Mouse (Mus musculus): ENCODE data around the gene Kcnk13. TPM values are rescaled to one million over a fixed set of nuclear protein-coding genes. Genes with fewer than 3 reads are reported as not detected.

The Kcnk13 gene
- polyA plus RNA-seq, 1 experiment from 2014 or later: 0.23 TPM

GRCm38 (mm10) chr12:99939179-99939578, 25.1 kb upstream of the Kcnk13 start:
- Histone ChIP-seq H3K36me3 (peaks cover 42% of the 10 kb centered on the region), H3K4me3 (no peak overlapping the region), H3K9me3 (no peaks in the 10 kb centered on the region), H3K27ac (no peak overlapping the region), H3K27me3 (ENCODE audit: insufficient read depth, poor library complexity, severe bottlenecking) (no peaks in the 10 kb centered on the region), H3K4me1 (peaks cover 19% of the 10 kb centered on the region; the same call in 1 of the 2 replicates)
- DNase-seq (ENCODE audit: low spot score): no peak
- 87% methylated on average over 6 of the region's 6 CpGs for WGBS

DNA sequence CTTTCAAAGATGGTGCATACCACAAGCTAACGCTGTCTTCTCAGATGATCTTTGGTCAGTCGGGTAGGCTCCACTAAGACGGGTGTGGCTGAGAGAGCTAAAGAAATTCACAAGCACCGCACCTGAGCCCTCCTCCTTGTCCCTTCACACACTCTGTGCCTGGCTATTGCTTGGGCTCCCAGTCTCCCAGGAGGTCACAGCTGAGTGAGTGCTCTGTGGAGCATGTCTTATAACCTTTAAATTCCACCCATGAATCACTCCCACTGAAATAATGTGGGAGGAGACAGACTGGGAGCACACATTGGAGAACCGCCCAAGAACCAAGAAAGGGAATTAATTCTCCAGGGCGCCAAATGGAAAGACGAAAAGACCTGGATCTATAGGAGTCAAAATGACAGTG, 23.6 kb upstream of the Kcnk13 start:
- Histone ChIP-seq H3K27ac (no peak overlapping the region), H3K4me3 (no peak overlapping the region), H3K4me1 (peaks cover 17% of the 10 kb centered on the region; the same call in 1 of the 2 replicates), H3K9me3 (no peaks in the 10 kb centered on the region), H3K27me3 (ENCODE audit: insufficient read depth, poor library complexity, severe bottlenecking) (no peaks in the 10 kb centered on the region), H3K36me3 (peaks cover 34% of the 10 kb centered on the region)
- no peak for DNase-seq (ENCODE audit: low spot score)
- 91% methylated on average over 7 of the region's 7 CpGs for WGBS

- H3K27me3 ChIP-seq (ENCODE audit: insufficient read depth, poor library complexity, severe bottlenecking): no peaks in the 10 kb centered on the region
- WGBS: 75% methylated on average over 8 of the region's 8 CpGs
- H3K27ac ChIP-seq: no peak overlapping the region
- no peaks in the 10 kb centered on the region for H3K9me3 ChIP-seq
- DNase-seq (ENCODE audit: low spot score): no peak
- H3K36me3 ChIP-seq: peaks cover 31% of the 10 kb centered on the region
- H3K4me1 ChIP-seq: peaks cover 13% of the 10 kb centered on the region; the same call in 1 of the 2 replicates
- no peak overlapping the region for H3K4me3 ChIP-seq
Measured at GRCm38 (mm10) chr12:99942441-99942840, 21.9 kb upstream of the Kcnk13 start.

- Histone ChIP-seq H3K27ac (no peak overlapping the region), H3K4me3 (no peak overlapping the region), H3K9me3 (no peaks in the 10 kb centered on the region), H3K36me3 (peaks cover 10% of the 10 kb centered on the region; the same call in 1 of the 2 replicates), H3K4me1 (peaks cover 8% of the 10 kb centered on the region), H3K27me3 (ENCODE audit: insufficient read depth, poor library complexity, severe bottlenecking) (no peaks in the 10 kb centered on the region)
- no peak for DNase-seq (ENCODE audit: low spot score)
- WGBS: 59% methylated on average over 7 of the region's 7 CpGs
Measured at GRCm38 (mm10) chr12:99952928-99953327, 11.4 kb upstream of the Kcnk13 start.

- Histone ChIP-seq H3K4me1 (peaks cover 14% of the 10 kb centered on the region), H3K27ac (no peak overlapping the region), H3K9me3 (no peaks in the 10 kb centered on the region), H3K27me3 (ENCODE audit: insufficient read depth, poor library complexity, severe bottlenecking) (peaks cover 7% of the 10 kb centered on the region; the same call in 1 of the 2 replicates), H3K36me3 (peaks cover 6% of the 10 kb centered on the region; the same call in 1 of the 2 replicates), H3K4me3 (no peak overlapping the region)
- peak; percentile 30 for DNase-seq (ENCODE audit: low spot score)
- 78% methylated on average over 7 of the region's 7 CpGs for WGBS
Measured at GRCm38 (mm10) chr12:99956411-99956810, 7.9 kb upstream of the Kcnk13 start.

- Histone ChIP-seq H3K9me3 (no peaks in the 10 kb centered on the region), H3K27ac (no peak overlapping the region), H3K4me1 (peaks cover 9% of the 10 kb centered on the region; the same call in 1 of the 2 replicates), H3K27me3 (ENCODE audit: insufficient read depth, poor library complexity, severe bottlenecking) (peaks cover 16% of the 10 kb centered on the region), H3K36me3 (peaks cover 6% of the 10 kb centered on the region; the same call in 1 of the 2 replicates), H3K4me3 (no peak overlapping the region)
- whole genome bisulfite sequencing: 76% methylated on average over 9 of the region's 9 CpGs
- DNase-seq (ENCODE audit: low spot score): peak; percentile 51
Measured at GRCm38 (mm10) chr12:99958068-99959060, 5.9 kb upstream of the Kcnk13 start.

GRCm38 (mm10) chr12:99959291-99959690, 5.0 kb upstream of the Kcnk13 start:
- peaks cover 6% of the 10 kb centered on the region; the same call in 1 of the 2 replicates for H3K36me3 ChIP-seq
- peak; percentile 51 for DNase-seq (ENCODE audit: low spot score)
- H3K4me3 ChIP-seq: no peak overlapping the region
- no peak overlapping the region for H3K27ac ChIP-seq
- no peaks in the 10 kb centered on the region for H3K9me3 ChIP-seq
- peaks cover 9% of the 10 kb centered on the region for H3K4me1 ChIP-seq
- H3K27me3 ChIP-seq (ENCODE audit: insufficient read depth, poor library complexity, severe bottlenecking): peaks cover 25% of the 10 kb centered on the region

DNA sequence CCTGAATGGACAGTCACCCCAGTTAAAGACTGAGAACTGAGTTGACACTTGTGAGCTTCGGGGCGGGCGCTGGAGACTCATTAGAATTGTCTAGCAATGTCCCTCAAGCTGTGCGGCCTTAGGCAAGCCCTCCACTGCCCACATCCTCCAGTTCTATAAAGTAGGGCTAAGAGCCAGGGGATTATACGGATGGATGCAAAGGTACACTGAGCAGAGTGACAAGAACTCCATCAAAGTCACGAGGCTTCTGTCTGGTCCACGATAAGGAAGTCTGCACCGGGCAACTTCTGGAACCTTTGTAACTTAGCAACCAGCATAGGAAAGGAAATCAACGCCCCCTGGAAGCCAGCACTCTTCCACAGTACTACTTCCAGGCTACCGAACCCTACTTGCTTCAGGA, 4.4 kb upstream of the Kcnk13 start:
- peaks cover 16% of the 10 kb centered on the region for H3K4me1 ChIP-seq
- no peak overlapping the region for H3K27ac ChIP-seq
- H3K4me3 ChIP-seq: no peak overlapping the region
- peak; percentile 66 for DNase-seq (ENCODE audit: low spot score)
- peaks cover 6% of the 10 kb centered on the region; the same call in 1 of the 2 replicates for H3K36me3 ChIP-seq
- 28% methylated on average over 10 of the region's 10 CpGs for WGBS
- H3K27me3 ChIP-seq (ENCODE audit: insufficient read depth, poor library complexity, severe bottlenecking): peaks cover 32% of the 10 kb centered on the region
- H3K9me3 ChIP-seq: no peaks in the 10 kb centered on the region

GRCm38 (mm10) chr12:99960675-99961074, 3.6 kb upstream of the Kcnk13 start:
- Histone ChIP-seq H3K4me3 (no peak overlapping the region), H3K36me3 (0 out of 2 replicates have a peak, but pooled peaks cover 2% of the 10 kb centered on the region), H3K4me1 (peaks cover 23% of the 10 kb centered on the region), H3K9me3 (no peaks in the 10 kb centered on the region), H3K27me3 (ENCODE audit: insufficient read depth, poor library complexity, severe bottlenecking) (peaks cover 39% of the 10 kb centered on the region), H3K27ac (no peak overlapping the region)
- WGBS: 78% methylated on average over 7 of the region's 7 CpGs
- DNase-seq (ENCODE audit: low spot score): no peak

GRCm38 (mm10) chr12:99965203-99966115, 1.2 kb downstream of the Kcnk13 start:
- Histone ChIP-seq H3K36me3 (no peaks in the 10 kb centered on the region), H3K4me1 (peaks cover 31% of the 10 kb centered on the region), H3K27me3 (ENCODE audit: insufficient read depth, poor library complexity, severe bottlenecking) (peaks cover 84% of the 10 kb centered on the region), H3K4me3 (peak overlapping the region; percentile 65), H3K27ac (no peak overlapping the region; the same call in 1 of the 2 replicates), H3K9me3 (no peaks in the 10 kb centered on the region)
- DNase-seq (ENCODE audit: low spot score): peak; percentile 79
- WGBS: under 1% methylated on average over 77 of the region's 77 CpGs

DNA sequence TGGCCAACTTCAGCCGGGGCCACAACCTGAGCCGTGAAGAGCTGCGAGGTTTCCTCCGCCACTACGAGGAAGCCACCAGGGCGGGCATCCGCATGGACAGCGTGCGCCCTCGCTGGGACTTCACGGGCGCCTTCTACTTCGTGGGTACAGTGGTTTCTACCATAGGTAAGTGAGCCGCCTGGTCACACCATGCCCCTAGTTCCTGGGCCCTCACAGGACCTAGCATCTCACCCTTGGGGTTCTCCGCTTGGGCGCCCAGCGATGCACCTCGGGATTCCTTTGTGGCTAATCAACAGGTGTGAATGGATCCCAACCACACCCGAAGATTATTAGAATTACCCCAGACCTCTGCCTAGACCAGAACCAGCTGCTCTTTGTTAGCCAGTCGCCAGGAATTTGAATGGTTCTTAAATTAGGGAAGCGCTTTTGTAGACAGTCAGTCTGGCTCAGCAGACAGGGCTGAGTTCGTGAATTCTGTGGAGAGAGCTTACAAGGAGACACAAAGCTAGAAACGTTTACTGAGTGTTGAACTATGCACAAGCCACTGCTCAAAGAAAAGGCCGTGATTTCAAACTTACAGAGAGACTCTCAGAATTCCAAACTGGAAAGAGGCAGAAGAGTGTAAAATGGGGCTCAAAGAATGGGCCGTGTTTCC, 1.9 kb downstream of the Kcnk13 start:
- H3K9me3 ChIP-seq: no peaks in the 10 kb centered on the region
- no peaks in the 10 kb centered on the region for H3K36me3 ChIP-seq
- H3K27ac ChIP-seq: no peak overlapping the region; the same call in 1 of the 2 replicates
- H3K4me1 ChIP-seq: peaks cover 31% of the 10 kb centered on the region
- H3K4me3 ChIP-seq: peak overlapping the region; percentile 65
- WGBS: 4% methylated on average over 25 of the region's 25 CpGs
- DNase-seq (ENCODE audit: low spot score): no peak
- peaks cover 85% of the 10 kb centered on the region for H3K27me3 ChIP-seq (ENCODE audit: insufficient read depth, poor library complexity, severe bottlenecking)

- 13% methylated on average over 12 of the region's 12 CpGs for WGBS
- H3K27ac ChIP-seq: no peak overlapping the region
- H3K27me3 ChIP-seq (ENCODE audit: insufficient read depth, poor library complexity, severe bottlenecking): peaks cover 82% of the 10 kb centered on the region
- H3K36me3 ChIP-seq: no peaks in the 10 kb centered on the region
- H3K4me1 ChIP-seq: peaks cover 31% of the 10 kb centered on the region
- no peaks in the 10 kb centered on the region for H3K9me3 ChIP-seq
- H3K4me3 ChIP-seq: no peak overlapping the region
- peak; percentile 71 for DNase-seq (ENCODE audit: low spot score)
Measured at GRCm38 (mm10) chr12:99966881-99967363, 2.6 kb downstream of the Kcnk13 start.

Measured in heart, embryonic 10.5 days (tissue).